ENCODE assay signal across 23 mouse cellular contexts in genomic region chr7:130040596-130040995, GRCm38 (mm10).
A peak's percentile ranks its signal among the peaks of the same experiment; 100 is the strongest.
DNase-seq lines count a peak whose midpoint lies in the region; ATAC-seq and TF ChIP-seq lines count a peak whose summit lies in the region.
"Had no signal": no experiment of that assay in that cellular context is flagged by ENCODE, and none has a peak within 500 bp of the region (broad histone marks: within the 10 kb centered on the region; RNA-seq: fewer than 3 reads in every experiment).

No protein-coding gene starts in this region.

- H3K9me3 ChIP-seq in intestine, embryonic 14.5 days (ENCODE audit: control insufficient read depth, low read length) = no peaks in the 10 kb centered on the region
- H3K9me3 ChIP-seq in intestine, postnatal 0 days (ENCODE audit: control insufficient read depth) = no peaks in the 10 kb centered on the region
- no peaks in the 10 kb centered on the region for H3K9me3 ChIP-seq in embryonic facial prominence, embryonic 10.5 days
- no peaks in the 10 kb centered on the region for H3K9me3 ChIP-seq in forebrain, postnatal 0 days (ENCODE audit: low read length)
- H3K9me3 ChIP-seq in midbrain, postnatal 0 days (ENCODE audit: low read length) = no peaks in the 10 kb centered on the region
- H3K9me3 ChIP-seq: embryonic facial prominence, embryonic 12.5 days; limb, embryonic 12.5 days had no signal

- 69% methylated on average over 8 of the region's 8 CpGs for WGBS in intestine, embryonic 14.5 days
- WGBS in intestine, postnatal 0 days = 57% methylated on average over 8 of the region's 8 CpGs
- 73% methylated on average over 8 of the region's 8 CpGs for WGBS in embryonic facial prominence, embryonic 10.5 days
- WGBS in forebrain, postnatal 0 days = 82% methylated on average over 8 of the region's 8 CpGs
- WGBS in midbrain, postnatal 0 days = 85% methylated on average over 8 of the region's 8 CpGs

- no peak overlapping the region for H3K9ac ChIP-seq in intestine, embryonic 14.5 days (ENCODE audit: low read length)
- H3K9ac ChIP-seq in intestine, postnatal 0 days (ENCODE audit: low read depth, low read length) = no peak overlapping the region
- H3K9ac ChIP-seq in forebrain, postnatal 0 days = no peak overlapping the region
- no peak overlapping the region for H3K9ac ChIP-seq in midbrain, postnatal 0 days (replicated peaks; ENCODE audit: low read length, poor library complexity, severe bottlenecking)
- H3K9ac ChIP-seq: embryonic facial prominence, embryonic 12.5 days; limb, embryonic 12.5 days; liver, postnatal 0 days had no signal

- no peak for TF ChIP-seq CTCF in intestine, postnatal 0 days (IDR thresholded peaks at IDR 0.05; ENCODE audit: low read depth)
- TF ChIP-seq CTCF in forebrain, postnatal 0 days (IDR thresholded peaks at IDR 0.05; ENCODE audit: low read depth) = no peak
- TF ChIP-seq CTCF in midbrain, postnatal 0 days (IDR thresholded peaks at IDR 0.05) = no peak

- no peak for ATAC-seq in intestine, embryonic 14.5 days (replicated peaks; ENCODE audit: low FRiP score, low TSS enrichment, low read depth)
- ATAC-seq in intestine, postnatal 0 days = no peak
- ATAC-seq in forebrain, postnatal 0 days = no peak
- no peak for ATAC-seq in midbrain, postnatal 0 days (ENCODE audit: low FRiP score)
- ATAC-seq: hindbrain, embryonic 16.5 days; liver, postnatal 0 days had no signal

- H3K36me3 ChIP-seq in intestine, embryonic 14.5 days (ENCODE audit: control insufficient read depth, insufficient read depth, low read length) = no peaks in the 10 kb centered on the region
- H3K36me3 ChIP-seq in intestine, postnatal 0 days (ENCODE audit: control insufficient read depth, insufficient read depth) = no peaks in the 10 kb centered on the region
- no peaks in the 10 kb centered on the region for H3K36me3 ChIP-seq in embryonic facial prominence, embryonic 10.5 days (replicated peaks)
- no peaks in the 10 kb centered on the region for H3K36me3 ChIP-seq in forebrain, postnatal 0 days (ENCODE audit: insufficient read depth)
- no peaks in the 10 kb centered on the region for H3K36me3 ChIP-seq in midbrain, postnatal 0 days (ENCODE audit: insufficient read depth, low read length)
- H3K36me3 ChIP-seq: embryonic facial prominence, embryonic 12.5 days; limb, embryonic 12.5 days had no signal

- DNase-seq in intestine, embryonic 14.5 days (ENCODE audit: low spot score) = peak; percentile 55
- DNase-seq in lung, postnatal 25 days (ENCODE audit: low spot score) = peak; percentile 23
- DNase-seq in lung, postnatal 14 days = no peak
- DNase-seq in embryonic facial prominence, embryonic 10.5 days (ENCODE audit: low spot score) = peak; percentile 33
- DNase-seq in forebrain, postnatal 0 days = no peak
- DNase-seq in midbrain, postnatal 0 days (ENCODE audit: low spot score) = no peak
- no peak for DNase-seq in thymus, postnatal 36 days
- DNase-seq: adrenal gland, adult 2 months; B cell, adult 2 months; cerebellum, adult 11 months; cerebellum, postnatal 14 days; gastrocnemius, postnatal 36 days; kidney, adult 2 months; kidney, postnatal 36 days; layer of hippocampus, postnatal 36 days; liver, postnatal 0 days; thymus, postnatal 25 days had no signal

- no peak overlapping the region for H3K27ac ChIP-seq in intestine, embryonic 14.5 days (ENCODE audit: low read depth)
- H3K27ac ChIP-seq in intestine, postnatal 0 days (ENCODE audit: low read depth, low read length) = no peak overlapping the region
- no peak overlapping the region for H3K27ac ChIP-seq in embryonic facial prominence, embryonic 10.5 days (replicated peaks)
- no peak overlapping the region for H3K27ac ChIP-seq in forebrain, postnatal 0 days (ENCODE audit: low read depth, low read length)
- H3K27ac ChIP-seq in midbrain, postnatal 0 days (ENCODE audit: low read depth, low read length) = no peak overlapping the region
- H3K27ac ChIP-seq: embryonic facial prominence, embryonic 12.5 days; limb, embryonic 12.5 days had no signal

- H3K4me1 ChIP-seq in intestine, embryonic 14.5 days (replicated peaks; ENCODE audit: control insufficient read depth, insufficient read depth, low read length) = peaks cover 46% of the 10 kb centered on the region
- peaks cover 6% of the 10 kb centered on the region; the same call in 1 of the 2 replicates for H3K4me1 ChIP-seq in intestine, postnatal 0 days (replicated peaks; ENCODE audit: control insufficient read depth, insufficient read depth, low read length)
- peaks cover 51% of the 10 kb centered on the region for H3K4me1 ChIP-seq in embryonic facial prominence, embryonic 10.5 days
- H3K4me1 ChIP-seq in forebrain, postnatal 0 days (ENCODE audit: insufficient read depth) = no peaks in the 10 kb centered on the region; the same call in 1 of the 2 replicates
- H3K4me1 ChIP-seq in midbrain, postnatal 0 days (ENCODE audit: insufficient read depth, low read length) = no peaks in the 10 kb centered on the region

- H3K4me3 ChIP-seq in intestine, embryonic 14.5 days (ENCODE audit: low read depth, low read length) = no peak overlapping the region
- H3K4me3 ChIP-seq in intestine, postnatal 0 days (ENCODE audit: low read depth, low read length) = no peak overlapping the region
- no peak overlapping the region for H3K4me3 ChIP-seq in embryonic facial prominence, embryonic 10.5 days
- H3K4me3 ChIP-seq in forebrain, postnatal 0 days (ENCODE audit: low read depth, low read length) = no peak overlapping the region
- no peak overlapping the region for H3K4me3 ChIP-seq in midbrain, postnatal 0 days (ENCODE audit: low read depth, low read length)
- H3K4me3 ChIP-seq: embryonic facial prominence, embryonic 12.5 days; limb, embryonic 12.5 days had no signal

- H3K27me3 ChIP-seq in intestine, embryonic 14.5 days (replicated peaks; ENCODE audit: control insufficient read depth, insufficient read depth, low read length) = no peaks in the 10 kb centered on the region
- H3K27me3 ChIP-seq in intestine, postnatal 0 days (replicated peaks; ENCODE audit: control insufficient read depth, insufficient read depth, low read length) = no peaks in the 10 kb centered on the region
- peaks cover 14% of the 10 kb centered on the region for H3K27me3 ChIP-seq in embryonic facial prominence, embryonic 10.5 days (replicated peaks; ENCODE audit: low read depth, poor library complexity, severe bottlenecking)
- no peaks in the 10 kb centered on the region for H3K27me3 ChIP-seq in forebrain, postnatal 0 days (ENCODE audit: insufficient read depth, low read length)
- no peaks in the 10 kb centered on the region for H3K27me3 ChIP-seq in midbrain, postnatal 0 days (ENCODE audit: insufficient read depth, low read length)
- H3K27me3 ChIP-seq: limb, embryonic 12.5 days had no signal

- H3K4me2 ChIP-seq in intestine, embryonic 14.5 days (ENCODE audit: low read length) = no peak overlapping the region
- no peak overlapping the region for H3K4me2 ChIP-seq in intestine, postnatal 0 days (replicated peaks; ENCODE audit: low read depth)
- no peak overlapping the region for H3K4me2 ChIP-seq in forebrain, postnatal 0 days (ENCODE audit: low read depth)
- no peak overlapping the region for H3K4me2 ChIP-seq in midbrain, postnatal 0 days (ENCODE audit: low read depth, low read length, poor library complexity, severe bottlenecking)
- H3K4me2 ChIP-seq: embryonic facial prominence, embryonic 12.5 days; limb, embryonic 12.5 days; liver, embryonic 11.5 days; midbrain, embryonic 11.5 days had no signal

Comparison
In these comparisons a context has a peak if more than half of its experiments do, and no peak if none do; other contexts are left out.
1. DNase-seq: peak in intestine, embryonic 14.5 days (single experiment), lung, postnatal 25 days (single experiment) and embryonic facial prominence, embryonic 10.5 days (single experiment); none in lung, postnatal 14 days (single experiment), forebrain, postnatal 0 days (single experiment), midbrain, postnatal 0 days (single experiment) and thymus, postnatal 36 days (0 of 2).